Mouse (Mus musculus): ENCODE results near the gene Denr. TPM values are rescaled to one million over a fixed set of nuclear protein-coding genes. Genes with fewer than 3 reads are reported as not detected.

Denr gene
- total RNA-seq, 1 experiment: 78.2 TPM

DNA sequence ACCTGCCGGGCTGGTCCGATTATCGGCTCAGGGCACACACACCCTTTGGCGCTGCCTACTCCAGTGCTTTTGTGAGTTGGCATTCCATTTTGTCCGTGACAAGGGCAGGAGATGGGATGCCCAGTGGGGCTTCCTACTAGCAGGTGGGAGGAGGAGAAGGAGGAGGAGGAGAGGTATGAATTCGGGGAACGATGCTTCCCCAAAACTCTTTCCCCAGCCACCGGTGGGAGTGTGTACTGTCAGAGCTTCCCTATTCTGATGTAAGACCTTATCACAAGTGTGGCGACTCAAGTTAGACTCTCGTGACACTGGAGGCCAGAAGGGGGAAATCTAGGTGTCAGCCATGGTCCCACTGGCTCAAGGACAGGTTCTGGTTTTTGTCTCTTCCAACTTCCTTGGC, 22.6 kb upstream of the Denr start:
- no peak overlapping the region for H3K27ac ChIP-seq (ENCODE audit: insufficient read depth, low read depth, low read length, poor library complexity, severe bottlenecking)
- no peaks in the 10 kb centered on the region for H3K36me3 ChIP-seq (ENCODE audit: control insufficient read depth, insufficient read depth, low read length, poor library complexity, severe bottlenecking)
- no peak for DNase-seq (ENCODE audit: low read depth, low spot score)
- no peak for TF ChIP-seq HCFC1 (IDR thresholded peaks at IDR 0.05; ENCODE audit: borderline replicate concordance, insufficient read depth, low read length)
- TF ChIP-seq ZNF384 (IDR thresholded peaks at IDR 0.05; ENCODE audit: low read depth, low read length): no peak
- TF ChIP-seq CHD2 (IDR thresholded peaks at IDR 0.05; ENCODE audit: low read depth, low read length): no peak
- TF ChIP-seq ZC3H11A (IDR thresholded peaks at IDR 0.05; ENCODE audit: borderline replicate concordance, low read depth, low read length): no peak
- TF ChIP-seq MAFK (IDR thresholded peaks at IDR 0.05; ENCODE audit: insufficient read depth, low read depth, low read length): no peak
- in situ Hi-C loops (cut with MboI; ENCODE audit: low sequenced_read_pairs in 2 of 2, unreplicated experiment in 2 of 2): no loop called here
- peaks cover 0 to 4% of the 10 kb centered on the region in 2 experiments; a peak in 1 of 4 replicates for H3K4me1 ChIP-seq (ENCODE audit: control insufficient read depth in 2 of 2, insufficient read depth in 2 of 2, low read length in 2 of 2, poor library complexity in 1 of 2)
- no peak overlapping the region for H3K9ac ChIP-seq (ENCODE audit: insufficient read depth, low read depth, low read length, poor library complexity, severe bottlenecking)
- H3K4me3 ChIP-seq (ENCODE audit: insufficient read depth in 1 of 2, low read depth in 1 of 2, low read length in 2 of 2, poor library complexity in 1 of 2, severe bottlenecking in 1 of 2): no peak overlapping the region
- H3K9me3 ChIP-seq (ENCODE audit: control insufficient read depth, insufficient read depth, low read depth, low read length): no peaks in the 10 kb centered on the region

DNA sequence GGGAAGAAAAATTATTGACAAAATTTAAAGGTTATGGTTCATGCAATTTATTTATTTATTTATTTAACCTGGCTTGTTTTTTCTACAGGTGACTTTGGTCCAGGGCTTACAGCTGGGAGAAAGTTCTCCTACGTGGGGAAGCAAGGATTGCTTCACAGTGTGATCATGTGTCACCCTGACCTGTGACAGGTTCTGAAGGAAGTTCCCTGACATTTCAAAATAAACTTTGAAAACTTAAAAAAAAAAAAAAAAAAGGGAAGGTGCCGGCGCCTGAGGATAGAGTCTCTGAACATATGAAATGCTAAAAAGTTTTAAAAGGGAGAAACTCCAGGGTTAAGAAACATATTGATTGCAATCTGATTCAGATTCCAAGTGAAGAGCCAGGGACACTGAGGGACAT, 20.6 kb upstream of the Denr start:
- Histone ChIP-seq H3K4me1 (ENCODE audit: control insufficient read depth in 2 of 2, insufficient read depth in 2 of 2, low read length in 2 of 2, poor library complexity in 1 of 2) (no peaks in the 10 kb centered on the region), H3K27ac (ENCODE audit: insufficient read depth, low read depth, low read length, poor library complexity, severe bottlenecking) (no peak overlapping the region), H3K4me3 (ENCODE audit: insufficient read depth in 1 of 2, low read depth in 1 of 2, low read length in 2 of 2, poor library complexity in 1 of 2, severe bottlenecking in 1 of 2) (no peak overlapping the region), H3K36me3 (ENCODE audit: control insufficient read depth, insufficient read depth, low read length, poor library complexity, severe bottlenecking) (no peaks in the 10 kb centered on the region), H3K9me3 (ENCODE audit: control insufficient read depth, insufficient read depth, low read depth, low read length) (no peaks in the 10 kb centered on the region), H3K9ac (ENCODE audit: insufficient read depth, low read depth, low read length, poor library complexity, severe bottlenecking) (no peak overlapping the region)
- in situ Hi-C loops (cut with MboI; ENCODE audit: low sequenced_read_pairs in 2 of 2, unreplicated experiment in 2 of 2): no loop called here
- no peak for TF ChIP-seq MAFK (IDR thresholded peaks at IDR 0.05; ENCODE audit: insufficient read depth, low read depth, low read length)
- DNase-seq (ENCODE audit: low read depth, low spot score): no peak

DNA sequence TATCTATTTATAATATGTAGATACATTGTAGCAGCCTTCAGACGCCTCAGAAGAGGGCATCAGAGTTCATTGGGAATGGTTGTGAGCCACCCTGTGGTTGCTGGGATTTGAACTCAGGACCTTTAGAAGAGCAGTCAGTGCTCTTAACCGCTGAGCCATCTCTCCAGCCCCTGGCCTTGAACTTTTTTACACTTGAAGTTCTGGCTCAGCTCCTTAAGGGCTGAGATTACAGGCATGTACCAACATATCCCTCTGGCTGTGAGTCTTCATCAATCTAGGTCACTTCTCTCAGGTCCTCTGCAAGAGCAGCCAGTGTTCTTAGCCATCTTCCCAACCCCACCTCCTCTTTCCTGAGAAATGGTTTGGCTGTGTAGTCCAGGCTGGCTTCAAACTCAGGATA, 16.7 kb upstream of the Denr start:
- no peak overlapping the region for H3K27ac ChIP-seq (ENCODE audit: insufficient read depth, low read depth, low read length, poor library complexity, severe bottlenecking)
- H3K36me3 ChIP-seq (ENCODE audit: control insufficient read depth, insufficient read depth, low read length, poor library complexity, severe bottlenecking): no peaks in the 10 kb centered on the region
- in situ Hi-C loops (cut with MboI; ENCODE audit: low sequenced_read_pairs in 2 of 2, unreplicated experiment in 2 of 2): no loop called here
- no peak for DNase-seq (ENCODE audit: low read depth, low spot score)
- H3K4me3 ChIP-seq (ENCODE audit: insufficient read depth in 1 of 2, low read depth in 1 of 2, low read length in 2 of 2, poor library complexity in 1 of 2, severe bottlenecking in 1 of 2): no peak overlapping the region
- TF ChIP-seq CHD2 (IDR thresholded peaks at IDR 0.05; ENCODE audit: low read depth, low read length) (no peak), MAFK (IDR thresholded peaks at IDR 0.05; ENCODE audit: insufficient read depth, low read depth, low read length) (no peak), ZNF384 (IDR thresholded peaks at IDR 0.05; ENCODE audit: low read depth, low read length) (no peak), HCFC1 (IDR thresholded peaks at IDR 0.05; ENCODE audit: borderline replicate concordance, insufficient read depth, low read length) (no peak), ZC3H11A (IDR thresholded peaks at IDR 0.05; ENCODE audit: borderline replicate concordance, low read depth, low read length) (no peak)
- 0 out of 4 replicates have a peak, but pooled peaks cover 0 to 2% of the 10 kb centered on the region in 2 experiments for H3K4me1 ChIP-seq (ENCODE audit: control insufficient read depth in 2 of 2, insufficient read depth in 2 of 2, low read length in 2 of 2, poor library complexity in 1 of 2)
- no peak overlapping the region for H3K9ac ChIP-seq (ENCODE audit: insufficient read depth, low read depth, low read length, poor library complexity, severe bottlenecking)
- H3K9me3 ChIP-seq (ENCODE audit: control insufficient read depth, insufficient read depth, low read depth, low read length): no peaks in the 10 kb centered on the region

DNA sequence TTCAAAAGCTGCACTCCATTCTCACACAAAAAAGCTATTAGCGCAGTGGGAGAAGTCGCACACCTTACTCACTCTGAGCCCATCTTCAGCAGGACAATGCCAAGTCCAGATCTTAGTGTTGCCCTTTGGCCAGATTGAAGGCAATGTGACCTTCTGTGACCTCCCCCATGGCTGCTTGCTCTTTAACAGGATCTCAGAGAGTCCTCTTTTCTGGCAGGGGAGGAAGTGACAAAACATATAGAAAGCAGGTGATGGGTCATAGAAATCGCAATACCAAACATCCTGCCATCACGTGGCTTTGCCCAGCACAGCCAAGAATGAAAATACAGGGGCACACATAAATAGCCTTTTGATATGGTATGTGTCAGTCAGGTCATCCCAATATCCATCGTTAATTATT, 16.0 kb upstream of the Denr start:
- no peak for TF ChIP-seq HCFC1 (IDR thresholded peaks at IDR 0.05; ENCODE audit: borderline replicate concordance, insufficient read depth, low read length)
- TF ChIP-seq CHD2 (IDR thresholded peaks at IDR 0.05; ENCODE audit: low read depth, low read length): no peak
- no peak for TF ChIP-seq ZC3H11A (IDR thresholded peaks at IDR 0.05; ENCODE audit: borderline replicate concordance, low read depth, low read length)
- TF ChIP-seq ZNF384 (IDR thresholded peaks at IDR 0.05; ENCODE audit: low read depth, low read length): no peak
- no peak for TF ChIP-seq MAFK (IDR thresholded peaks at IDR 0.05; ENCODE audit: insufficient read depth, low read depth, low read length)
- Histone ChIP-seq H3K4me3 (ENCODE audit: insufficient read depth in 1 of 2, low read depth in 1 of 2, low read length in 2 of 2, poor library complexity in 1 of 2, severe bottlenecking in 1 of 2) (no peak overlapping the region), H3K9me3 (ENCODE audit: control insufficient read depth, insufficient read depth, low read depth, low read length) (no peaks in the 10 kb centered on the region), H3K36me3 (ENCODE audit: control insufficient read depth, insufficient read depth, low read length, poor library complexity, severe bottlenecking) (no peaks in the 10 kb centered on the region), H3K4me1 (ENCODE audit: control insufficient read depth in 2 of 2, insufficient read depth in 2 of 2, low read length in 2 of 2, poor library complexity in 1 of 2) (peaks cover 0 to 2% of the 10 kb centered on the region in 2 experiments; a peak in 1 of 4 replicates), H3K9ac (ENCODE audit: insufficient read depth, low read depth, low read length, poor library complexity, severe bottlenecking) (no peak overlapping the region), H3K27ac (ENCODE audit: insufficient read depth, low read depth, low read length, poor library complexity, severe bottlenecking) (no peak overlapping the region)
- DNase-seq (ENCODE audit: low read depth, low spot score): no peak
- in situ Hi-C loops (cut with MboI; ENCODE audit: low sequenced_read_pairs in 2 of 2, unreplicated experiment in 2 of 2): no loop called here

DNA sequence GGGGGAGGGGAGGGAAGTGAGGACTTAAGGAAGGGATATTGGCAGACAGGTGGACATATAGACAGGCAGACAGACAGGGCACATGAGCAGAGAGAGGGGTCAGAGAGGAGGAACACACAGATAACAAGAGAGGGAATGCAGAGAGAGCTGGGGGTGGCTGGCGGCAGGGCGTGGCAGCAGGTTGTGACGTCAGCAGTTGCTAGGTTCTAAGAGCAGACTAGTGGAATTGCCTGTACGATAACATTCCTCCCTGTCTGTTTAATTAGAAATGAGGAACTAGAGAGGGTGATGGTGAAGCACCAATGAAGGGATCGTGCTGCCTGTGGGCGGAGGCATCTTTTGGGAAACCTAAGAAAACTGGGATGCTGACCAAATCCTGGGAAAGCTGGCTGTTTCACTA, 15.3 kb upstream of the Denr start:
- H3K9ac ChIP-seq (ENCODE audit: insufficient read depth, low read depth, low read length, poor library complexity, severe bottlenecking): no peak overlapping the region
- no peak for TF ChIP-seq MAFK (IDR thresholded peaks at IDR 0.05; ENCODE audit: insufficient read depth, low read depth, low read length)
- TF ChIP-seq HCFC1 (IDR thresholded peaks at IDR 0.05; ENCODE audit: borderline replicate concordance, insufficient read depth, low read length): no peak
- no peak for TF ChIP-seq ZNF384 (IDR thresholded peaks at IDR 0.05; ENCODE audit: low read depth, low read length)
- no peak for TF ChIP-seq ZC3H11A (IDR thresholded peaks at IDR 0.05; ENCODE audit: borderline replicate concordance, low read depth, low read length)
- TF ChIP-seq CHD2 (IDR thresholded peaks at IDR 0.05; ENCODE audit: low read depth, low read length): peak; percentile 69
- no peaks in the 10 kb centered on the region for H3K36me3 ChIP-seq (ENCODE audit: control insufficient read depth, insufficient read depth, low read length, poor library complexity, severe bottlenecking)
- H3K27ac ChIP-seq (ENCODE audit: insufficient read depth, low read depth, low read length, poor library complexity, severe bottlenecking): no peak overlapping the region
- no peak overlapping the region for H3K4me3 ChIP-seq (ENCODE audit: insufficient read depth in 1 of 2, low read depth in 1 of 2, low read length in 2 of 2, poor library complexity in 1 of 2, severe bottlenecking in 1 of 2)
- in situ Hi-C loops (cut with MboI; ENCODE audit: low sequenced_read_pairs in 2 of 2, unreplicated experiment in 2 of 2): no loop called here
- no peaks in the 10 kb centered on the region for H3K9me3 ChIP-seq (ENCODE audit: control insufficient read depth, insufficient read depth, low read depth, low read length)
- DNase-seq (ENCODE audit: low read depth, low spot score): no peak
- peaks cover 0 to 2% of the 10 kb centered on the region in 2 experiments; a peak in 1 of 4 replicates for H3K4me1 ChIP-seq (ENCODE audit: control insufficient read depth in 2 of 2, insufficient read depth in 2 of 2, low read length in 2 of 2, poor library complexity in 1 of 2)

All from ES-E14 (cell line).